Mouse (Mus musculus) left cerebral cortex, adult 9 months (tissue): ENCODE measurements around the gene Pigu.
A peak's percentile ranks its signal among the peaks of the same experiment; 100 is the strongest.

Experiments used
- DNase-seq, 2 experiments: peaks; one replicate each; pipeline ENCODE4 v3.0.0; 2022; ENCODE audit warnings: low spot score in 2 of 2

Gene Pigu

GRCm38 (mm10) chr2:155356971-155357591 is at the start of gene Pigu:
Gene Pigu, minus strand, starts transcription at chr2:155357430.
- DNase-seq = peak; percentile 86 to 96

GRCm38 (mm10) chr2:155404635-155405034 is 47.4 kb upstream of the Pigu start:
- no peak for DNase-seq

- no peak for DNase-seq
Observed at GRCm38 (mm10) chr2:155401926-155402325, 44.7 kb upstream of the Pigu start.

DNA sequence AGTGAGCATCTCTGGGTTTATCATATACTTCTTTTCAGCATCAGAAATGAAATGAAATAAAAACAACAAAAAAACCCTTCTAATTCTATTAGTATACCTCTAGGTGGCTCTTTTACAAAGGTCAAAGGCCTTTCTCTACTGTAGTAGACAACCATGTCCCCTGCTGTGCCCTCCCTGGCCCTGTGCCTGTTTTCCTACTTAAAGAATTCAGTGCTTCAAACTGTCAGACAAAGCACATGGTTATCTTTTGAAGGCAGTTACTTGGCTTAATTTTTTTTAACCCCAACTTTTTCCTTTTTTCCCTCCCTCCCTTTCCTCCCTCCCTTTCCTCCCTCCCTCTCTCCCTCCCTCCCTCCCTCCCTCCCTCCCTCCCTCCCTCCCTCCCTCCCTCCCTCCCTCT is 43.0 kb upstream of the Pigu start:
- DNase-seq = no peak

DNA sequence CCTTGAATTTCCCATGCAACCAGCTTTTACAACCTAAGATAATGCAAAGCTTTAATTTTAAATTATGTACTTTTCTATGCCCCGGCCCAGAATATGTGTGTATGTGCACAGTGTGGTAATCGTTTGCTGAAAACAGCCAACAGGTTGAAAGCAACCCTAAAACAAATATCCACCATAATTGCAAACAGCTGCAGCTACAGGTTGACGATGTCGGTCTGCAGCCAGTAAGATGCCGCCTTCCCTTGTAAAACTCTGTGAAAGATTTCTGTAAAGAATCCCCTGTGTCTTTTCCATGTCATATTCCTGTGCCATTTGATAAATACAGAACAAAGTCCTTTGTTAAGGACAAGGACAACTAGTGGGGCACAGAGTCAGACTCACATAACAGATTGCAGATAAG is 37.4 kb upstream of the Pigu start:
- no peak for DNase-seq

GRCm38 (mm10) chr2:155388573-155388972 is 31.3 kb upstream of the Pigu start:
- DNase-seq = no peak

DNA sequence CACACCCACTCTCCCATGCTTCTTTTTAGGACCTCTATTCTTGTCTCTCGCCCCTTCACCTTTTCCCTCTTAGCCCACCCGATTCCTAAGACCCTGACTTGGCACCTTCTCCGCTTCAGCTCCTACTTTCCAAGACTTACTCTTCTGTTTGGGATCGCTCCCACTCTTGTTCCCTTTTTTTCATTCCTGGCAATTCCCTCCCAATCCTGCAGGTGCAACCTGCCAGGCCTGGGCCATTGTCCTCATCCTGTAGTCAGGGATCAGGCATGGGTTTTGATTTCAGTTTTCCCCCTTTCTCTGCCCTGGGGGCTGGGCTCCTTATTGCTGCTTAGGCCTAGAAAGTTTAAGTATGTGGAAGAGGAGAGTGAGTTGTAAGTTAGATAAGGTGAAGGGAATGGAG is 29.8 kb upstream of the Pigu start:
- no peak for DNase-seq

DNA sequence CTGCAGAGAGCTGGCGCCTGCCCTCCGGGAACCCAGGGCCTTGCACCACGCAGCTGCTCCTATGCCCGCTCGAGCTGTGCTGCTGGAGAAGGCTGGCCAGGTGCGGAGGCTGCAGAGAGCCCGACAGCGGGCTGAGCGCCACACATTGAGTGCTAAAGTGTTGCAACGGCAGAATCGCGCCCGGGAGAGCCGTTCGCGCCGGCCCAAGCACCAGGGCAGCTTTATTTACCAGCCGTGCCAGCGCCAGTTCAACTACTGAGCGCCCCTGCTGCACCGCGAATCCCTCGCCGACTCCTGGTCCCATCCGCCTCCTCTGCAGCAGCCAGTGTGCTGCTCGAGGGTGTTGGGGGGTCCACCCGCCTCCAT is 29.3 kb upstream of the Pigu start:
- DNase-seq = peak in 1 of 2 experiments; percentile 40

DNA sequence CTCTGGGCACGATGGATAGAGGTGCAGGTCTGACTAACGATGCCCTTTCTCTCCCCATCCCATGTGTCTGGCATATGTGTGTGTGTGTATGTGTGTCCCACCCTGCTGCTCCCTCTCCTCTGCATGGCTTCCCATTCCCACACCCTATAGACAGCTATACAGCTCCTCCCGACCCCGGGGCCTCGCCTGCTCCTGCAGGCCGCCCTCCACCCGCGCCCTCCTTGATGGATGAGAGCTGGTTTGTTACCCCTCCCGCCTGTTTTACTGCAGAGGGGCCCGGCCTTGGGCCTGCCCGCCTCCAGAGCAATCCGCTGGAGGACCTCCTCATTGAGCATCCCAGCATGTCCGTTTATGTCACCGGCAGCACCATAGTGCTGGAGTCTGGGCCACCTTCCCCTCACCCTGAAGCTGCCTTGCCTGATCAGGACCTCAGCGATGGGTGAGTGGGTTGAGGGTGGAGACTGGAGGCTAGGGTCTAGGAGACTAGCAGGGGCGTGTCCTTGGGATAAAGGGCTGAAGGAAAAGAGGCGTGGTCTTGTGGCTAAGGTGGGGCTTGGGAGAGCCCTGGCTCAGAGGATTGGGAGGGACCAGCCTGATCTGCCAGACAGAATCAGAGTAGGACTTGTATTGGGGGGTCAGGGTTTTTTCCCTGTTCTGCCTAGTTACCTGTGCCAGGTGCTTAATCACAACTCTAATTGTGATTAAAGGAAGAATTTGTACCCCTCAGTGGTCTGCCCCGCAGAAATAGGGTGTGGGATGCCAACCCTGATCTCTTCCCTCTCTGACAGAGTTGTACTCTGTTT is 28.7 kb upstream of the Pigu start:
- DNase-seq = no peak

- peak; percentile 66 to 90 for DNase-seq
Observed at GRCm38 (mm10) chr2:155385090-155385489, 27.9 kb upstream of the Pigu start.

DNA sequence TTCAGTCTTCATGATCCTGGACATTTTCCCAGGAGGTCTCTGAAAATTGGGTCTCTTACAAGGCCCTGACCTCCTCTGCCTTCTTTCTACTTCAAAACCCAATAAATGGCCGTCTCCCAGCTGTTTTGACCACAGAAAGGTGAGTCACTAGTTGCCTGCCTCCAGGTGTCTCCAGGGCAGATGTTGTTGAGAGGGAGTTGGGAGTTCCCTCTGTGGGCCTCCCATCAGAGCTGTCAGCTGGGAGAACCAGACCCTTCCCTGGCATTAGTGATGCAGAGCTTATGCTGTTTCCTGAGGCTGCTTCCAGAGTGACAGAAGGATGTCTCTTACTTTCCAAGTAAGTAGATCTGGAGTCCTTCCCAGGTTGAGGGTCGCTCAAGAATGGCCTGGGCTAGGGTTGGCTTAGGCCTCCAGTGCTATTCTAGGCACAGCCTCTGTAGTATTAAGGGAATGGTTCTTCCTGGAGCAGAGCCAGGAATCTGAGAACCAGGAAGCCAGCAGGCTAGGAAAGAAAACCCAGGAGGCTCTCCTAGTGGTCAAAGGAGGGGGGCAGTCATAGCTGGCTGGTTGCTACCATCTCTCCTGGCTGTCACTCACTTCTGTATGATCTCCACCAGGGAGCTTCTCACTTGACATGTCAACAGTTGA is 25.7 kb upstream of the Pigu start:
- no peak for DNase-seq

- DNase-seq = no peak
Observed at GRCm38 (mm10) chr2:155382332-155382700, 25.1 kb upstream of the Pigu start.

DNA sequence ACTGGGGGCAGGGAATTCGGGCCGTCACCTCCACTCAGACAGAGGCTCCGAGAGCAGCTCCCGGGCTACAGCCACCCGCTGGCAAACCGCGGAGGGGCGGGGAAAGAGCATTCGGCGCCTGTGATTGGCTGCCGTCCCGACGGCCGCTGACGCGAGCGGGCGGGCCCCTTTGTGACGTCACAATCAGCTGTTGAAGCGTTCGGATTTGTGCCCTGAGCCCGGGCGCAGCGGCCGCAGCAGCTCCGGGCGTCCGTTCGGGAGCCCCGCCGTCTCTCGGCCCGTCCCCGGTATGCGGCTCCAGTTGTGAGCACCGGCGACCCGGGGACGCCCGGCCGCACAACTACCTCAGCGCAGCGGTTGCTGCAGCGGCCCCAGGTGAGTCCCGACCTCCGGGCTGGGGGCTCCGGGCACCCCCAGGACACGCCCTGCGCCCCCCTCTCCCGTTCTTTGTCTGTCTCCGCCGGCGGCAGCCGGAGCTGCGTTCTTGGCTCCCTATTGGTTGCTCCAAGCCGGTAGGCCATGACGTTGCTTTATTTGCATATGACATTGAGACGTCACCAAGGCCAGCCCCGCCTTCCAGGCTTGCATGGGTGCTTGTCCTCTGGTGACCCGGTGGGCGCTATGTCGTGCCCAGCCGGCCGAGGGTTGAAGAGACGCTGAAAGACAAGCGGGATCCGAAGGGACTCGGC is 24.6 kb upstream of the Pigu start:
- peak; percentile 93 to 97 for DNase-seq

DNA sequence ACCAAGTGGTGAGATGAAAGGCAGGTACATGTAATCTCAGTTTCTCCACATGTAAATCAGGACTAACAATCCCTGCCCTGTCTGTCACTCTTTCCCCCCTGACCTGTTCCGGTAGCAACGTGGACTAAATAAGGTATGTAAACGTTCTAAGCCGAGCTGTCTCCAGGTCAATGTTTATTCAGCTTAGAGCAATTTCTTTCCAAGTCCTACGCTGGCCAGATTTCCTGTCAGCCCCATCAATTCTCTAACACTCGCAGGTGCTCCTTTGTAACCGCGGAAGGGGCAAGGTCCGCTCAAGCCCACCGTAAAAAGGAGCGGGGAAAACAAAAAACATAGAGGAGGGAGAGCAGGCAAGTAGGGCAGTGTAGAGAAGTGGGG is 23.8 kb upstream of the Pigu start:
- no peak for DNase-seq

GRCm38 (mm10) chr2:155380261-155381059 is 23.2 kb upstream of the Pigu start, which contains the start of gene Trp53inp2:
Gene Trp53inp2, plus strand, starts transcription at chr2:155381059.
- DNase-seq = no peak

DNA sequence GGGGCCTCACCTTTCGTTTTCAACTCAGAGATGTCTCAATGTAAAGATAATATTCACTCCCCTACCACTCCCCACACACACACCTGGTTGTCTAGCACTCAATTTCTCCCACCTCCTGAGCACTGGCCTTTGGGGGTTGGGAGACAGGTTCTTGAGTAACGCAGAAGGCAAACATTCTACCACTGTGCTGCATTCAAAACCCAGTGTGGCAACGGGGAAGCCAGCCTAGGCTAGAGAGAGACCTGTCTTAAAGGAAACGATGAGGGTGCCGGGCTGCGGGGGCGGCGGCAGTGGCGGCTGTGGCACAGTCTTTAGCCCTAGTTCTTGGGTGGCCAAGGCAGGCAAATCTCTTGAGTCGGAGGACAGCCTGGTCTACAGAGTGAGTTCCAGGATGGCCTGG is 19.0 kb upstream of the Pigu start:
- no peak for DNase-seq

DNA sequence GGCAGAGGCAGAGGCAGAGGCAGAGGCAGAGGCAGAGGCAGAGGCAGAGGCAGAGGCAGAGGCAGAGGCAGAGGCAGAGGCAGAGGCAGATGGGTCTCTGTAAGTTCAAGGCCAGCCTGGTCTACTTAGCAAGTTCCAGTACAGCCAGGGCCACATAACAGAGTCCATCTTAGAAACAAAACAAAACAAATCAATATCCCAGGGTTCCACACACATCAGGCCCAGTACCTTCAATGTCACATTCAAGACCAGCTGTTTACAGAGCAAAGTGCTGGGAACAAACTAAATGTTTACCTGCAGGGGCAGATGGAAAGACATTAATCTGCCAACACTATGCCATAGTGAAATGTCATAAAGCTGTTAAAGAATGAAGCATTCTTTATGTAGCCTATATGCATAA is 17.3 kb upstream of the Pigu start:
- no peak for DNase-seq

DNA sequence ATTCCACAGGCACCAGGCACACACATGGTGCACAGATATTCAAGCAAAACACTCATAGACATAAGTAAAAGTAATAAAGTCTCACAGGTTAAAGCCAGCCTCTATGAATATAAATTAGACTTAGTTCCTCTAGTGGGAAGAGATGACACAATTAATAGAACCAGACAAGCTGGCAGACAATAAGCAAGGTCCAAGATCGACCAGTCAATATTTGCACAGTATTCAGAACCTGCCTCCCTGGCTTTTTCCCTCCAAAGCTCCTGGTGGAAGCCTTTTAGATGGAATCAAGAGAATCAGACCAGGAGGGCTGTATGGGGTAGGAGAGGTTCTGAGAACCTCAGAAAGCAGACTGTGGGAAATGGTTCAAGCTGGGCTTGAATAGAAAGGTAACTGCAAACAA is 16.7 kb upstream of the Pigu start:
- no peak for DNase-seq

DNA sequence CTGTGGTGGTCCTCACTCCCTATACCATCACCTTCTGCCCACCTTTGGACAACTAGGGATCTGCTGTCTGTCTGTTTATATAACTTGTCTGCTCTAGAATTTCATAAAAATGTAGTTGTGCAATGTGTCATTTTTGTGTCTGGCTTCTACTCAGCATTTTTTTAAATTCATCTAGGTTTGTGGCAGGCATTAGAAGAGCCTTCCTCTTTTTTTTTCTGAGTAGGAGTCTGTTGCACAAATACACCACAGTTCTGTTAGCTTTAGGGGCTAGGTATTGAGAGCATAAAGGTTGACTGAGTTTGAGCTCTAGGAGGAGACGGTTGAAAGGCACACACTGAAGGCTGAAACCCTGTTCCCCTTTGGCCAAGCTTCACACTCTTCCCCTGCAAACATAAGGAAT is 16.1 kb upstream of the Pigu start:
- no peak for DNase-seq

- DNase-seq = no peak
Observed at GRCm38 (mm10) chr2:155372451-155372850, 15.2 kb upstream of the Pigu start.

- DNase-seq = no peak
Observed at GRCm38 (mm10) chr2:155369333-155369883, 12.2 kb upstream of the Pigu start.
